Mouse (Mus musculus): ENCODE results near the gene Akna. TPM values are rescaled to one million over a fixed set of nuclear protein-coding genes. Genes with fewer than 3 reads are reported as not detected.
"Not testable (repeated sequence)": the region's sequence is repeated elsewhere in the genome, so short reads cannot be mapped to it uniquely, and the experiment has no call there.

Akna gene
- total RNA-seq, 4 experiments from 2014 or later = 4.4 to 9.9 (median 7.0) TPM

DNA sequence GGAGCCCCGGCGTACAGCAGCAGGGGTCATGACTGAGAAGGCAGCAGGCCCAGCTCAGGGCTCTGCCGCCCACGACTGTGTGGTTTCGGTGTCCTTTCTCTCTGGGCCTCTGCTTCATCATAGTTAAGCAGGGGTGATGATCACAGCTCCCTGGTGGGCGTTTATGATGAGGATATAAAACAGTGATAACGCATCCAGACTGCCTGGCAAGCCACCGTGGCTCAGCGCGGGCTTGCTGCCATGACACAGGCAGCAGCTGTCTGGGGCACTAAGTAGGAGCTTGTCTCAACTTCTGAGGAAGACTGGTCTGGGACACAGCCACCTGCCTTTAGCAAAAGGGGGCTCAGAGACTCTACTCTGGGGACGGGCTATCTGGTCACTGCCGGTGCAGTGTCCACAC, 19.7 kb downstream of the Akna start:
- DNase-seq = no peak

DNA sequence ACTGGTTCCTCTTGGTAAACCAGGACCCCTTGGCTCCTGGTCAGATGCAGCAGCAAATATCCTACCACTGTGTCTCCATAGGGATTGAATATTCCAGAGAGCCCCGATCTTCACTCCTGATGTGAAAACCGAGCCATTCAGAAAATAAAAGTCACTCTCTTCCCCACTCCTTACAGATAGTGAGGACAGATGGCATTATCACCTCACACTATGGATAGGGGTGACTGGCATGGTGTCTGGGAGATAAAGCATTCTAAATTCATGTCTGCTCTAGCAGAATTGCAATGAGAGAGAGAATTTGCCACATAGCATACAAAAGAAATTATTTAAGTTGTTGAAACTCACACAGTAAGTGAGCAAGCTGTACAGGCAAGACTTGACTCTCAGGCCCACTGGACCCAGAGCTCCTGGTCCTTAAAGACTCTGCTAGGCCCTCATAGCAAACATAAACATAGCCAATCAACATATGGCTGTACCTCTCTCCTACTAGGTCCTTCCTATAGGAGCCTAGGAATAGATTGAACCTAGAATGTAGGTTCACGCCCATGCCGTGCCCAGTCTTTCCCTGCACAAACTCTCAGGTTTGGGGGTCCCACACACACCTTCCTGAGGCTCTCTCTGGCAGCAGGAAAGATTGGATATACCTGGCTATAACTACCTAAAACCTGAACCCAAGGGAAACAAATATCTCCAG, 20.3 kb downstream of the Akna start:
- DNase-seq = no peak

DNA sequence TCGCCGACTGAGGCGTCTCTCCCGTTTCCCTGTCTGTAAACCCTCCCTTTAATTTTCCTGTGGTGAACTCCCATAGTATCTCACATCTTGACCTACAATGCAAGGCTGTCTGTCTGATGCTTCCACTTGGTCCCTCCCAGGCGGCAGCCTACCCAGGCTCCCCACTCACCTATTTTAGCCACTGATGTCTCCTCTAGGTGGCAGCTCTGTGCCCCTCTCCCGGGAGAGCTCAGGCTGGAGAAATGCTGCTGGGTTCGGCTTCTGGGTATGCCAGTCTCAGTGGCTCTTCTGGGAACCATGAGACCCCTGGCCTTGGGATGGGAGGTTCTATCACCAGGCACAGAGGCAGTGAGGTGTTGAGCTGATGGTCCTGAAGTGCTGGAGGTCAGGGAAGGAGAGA, 25.7 kb downstream of the Akna start:
- DNase-seq = no peak

DNA sequence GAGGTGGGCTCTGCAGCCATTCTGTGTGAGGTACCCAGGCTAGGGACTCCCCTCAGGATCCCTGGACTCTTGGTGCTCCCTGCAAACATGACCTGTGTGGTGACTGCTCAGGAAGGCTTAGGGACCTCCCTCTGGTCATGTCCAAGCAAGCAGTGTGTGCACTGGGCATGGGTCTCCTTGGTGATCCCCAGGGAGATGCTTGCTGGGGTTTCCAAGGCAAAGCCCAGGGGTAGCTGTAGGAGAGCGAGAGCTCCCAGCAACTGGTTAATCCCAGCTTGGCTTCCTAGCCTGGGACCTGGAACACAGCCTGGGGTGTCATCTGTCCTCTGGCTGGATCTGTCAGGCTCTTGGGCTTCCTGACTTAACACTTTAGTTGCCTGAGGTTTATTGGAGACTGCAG, 27.8 kb downstream of the Akna start:
- DNase-seq = no peak

DNA sequence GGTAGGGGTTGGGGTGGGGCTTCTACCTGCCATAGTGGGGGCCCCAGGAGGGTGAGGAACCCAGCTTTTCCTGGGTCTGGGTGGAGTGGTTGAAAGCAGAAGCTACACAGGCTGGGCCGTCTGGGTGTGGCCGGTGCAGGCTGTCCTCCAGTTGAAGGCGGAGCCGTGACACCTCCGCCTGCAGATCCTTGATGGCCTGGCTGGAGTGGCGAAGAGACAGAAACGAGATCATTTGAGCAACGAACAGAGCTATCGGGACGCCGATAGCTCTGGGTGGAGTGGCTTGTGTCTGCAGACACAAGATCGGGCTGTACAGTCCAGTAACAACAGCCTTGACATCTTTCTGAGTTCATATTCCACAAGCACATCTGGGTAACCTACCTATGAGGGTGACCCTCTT, 28.8 kb downstream of the Akna start:
- no peak for DNase-seq

DNA sequence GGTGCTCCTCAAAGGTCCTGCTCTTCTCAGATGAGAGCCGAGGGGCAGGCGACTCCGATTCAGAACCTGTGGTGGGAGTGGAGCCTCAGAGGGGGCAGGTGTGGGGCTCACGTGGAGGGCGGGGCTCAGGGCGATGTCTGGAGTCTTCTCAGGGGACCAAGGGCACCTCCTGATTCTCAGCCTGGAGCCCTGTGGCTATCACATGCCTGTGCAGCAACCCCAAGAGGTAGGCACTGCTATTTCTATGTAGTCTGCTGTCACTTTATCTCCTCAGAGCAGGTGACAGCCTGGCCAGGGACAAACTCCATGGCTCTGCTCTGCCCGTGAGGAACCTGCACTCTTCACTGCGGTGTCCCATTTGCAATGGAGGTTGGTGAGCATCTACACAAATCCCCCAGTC, 29.8 kb downstream of the Akna start:
- DNase-seq = no peak

DNA sequence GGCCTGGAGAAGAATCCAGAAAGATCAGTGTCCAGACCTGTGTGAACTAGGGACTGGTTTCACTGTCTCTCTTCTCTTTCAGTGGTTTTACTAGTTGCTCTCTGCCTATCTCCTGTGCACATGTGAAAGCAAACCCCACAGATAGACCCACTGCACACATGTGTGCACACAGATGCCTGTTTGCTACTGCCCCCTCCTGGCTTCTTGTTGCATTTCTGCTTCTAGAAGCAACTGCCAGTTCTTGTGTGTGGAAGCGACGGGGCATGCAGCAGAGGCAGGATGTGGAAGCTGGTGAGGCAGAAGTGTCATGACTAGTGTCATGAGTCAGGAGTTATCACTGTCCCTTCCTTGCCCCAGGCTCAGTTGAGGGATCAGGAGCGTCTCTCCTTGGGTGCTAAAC, 31.3 kb downstream of the Akna start:
- DNase-seq = no peak

DNA sequence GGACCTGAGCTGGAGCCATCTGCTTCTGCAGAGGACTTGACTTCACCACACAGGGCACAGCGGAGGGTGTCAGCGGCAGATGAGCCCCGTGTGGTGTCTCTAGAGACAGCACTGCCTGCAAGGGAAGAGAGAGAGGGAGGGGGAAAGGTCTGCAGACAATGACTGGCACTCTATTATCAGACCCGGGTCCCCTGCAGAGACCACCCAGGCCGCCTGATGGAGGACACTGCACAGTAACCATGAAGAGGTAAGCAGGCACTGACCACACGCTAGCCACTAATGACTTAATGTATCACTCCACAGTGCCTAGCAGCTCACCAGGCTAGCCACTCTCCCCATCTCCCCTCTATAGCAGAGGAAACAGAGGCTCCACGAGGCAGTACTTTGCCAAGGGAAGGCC, 32.3 kb downstream of the Akna start:
- no peak for DNase-seq

DNA sequence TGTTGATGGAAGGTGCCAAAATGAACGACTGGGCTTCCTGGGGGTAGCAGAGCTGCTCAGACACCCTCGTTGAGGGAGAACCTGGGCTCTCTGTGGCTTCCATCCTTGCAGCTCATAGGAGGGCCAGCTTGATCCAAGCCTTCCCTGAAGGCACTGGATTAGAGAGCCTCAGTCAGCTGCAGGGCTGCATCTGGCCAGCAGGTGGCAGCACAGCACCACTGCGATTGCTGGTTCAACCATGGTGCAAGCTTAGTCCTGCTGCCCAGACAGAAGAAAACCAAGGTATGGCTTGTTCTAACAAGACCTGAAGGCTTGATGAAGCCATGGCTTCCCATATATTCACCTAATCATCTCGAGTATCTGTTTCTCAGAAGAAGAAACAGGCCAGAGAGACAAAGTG, 34.6 kb downstream of the Akna start:
- peak; percentile 73 for DNase-seq

DNA sequence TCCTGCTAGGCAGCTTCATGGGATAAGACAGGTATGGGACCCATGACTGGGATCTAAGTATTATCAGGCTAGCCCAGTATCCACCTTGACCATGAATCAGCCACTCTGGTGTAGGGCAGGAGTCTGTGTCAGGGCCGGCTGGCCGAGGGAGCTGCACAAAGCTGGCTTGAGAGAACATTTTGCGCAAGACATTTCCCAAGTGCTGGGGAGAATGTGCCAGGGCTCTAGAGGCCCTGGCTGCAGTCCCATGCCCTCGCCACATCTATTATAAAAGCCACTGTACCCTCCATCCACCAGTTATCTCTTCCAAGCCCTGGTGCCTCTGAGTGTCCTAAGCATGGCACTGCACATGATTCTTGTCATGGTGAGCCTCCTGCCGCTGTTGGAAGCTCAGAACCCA, 41.0 kb downstream of the Akna start, which contains the start of gene Orm2:
Orm2 (plus strand) TSS at position 300 of the 400 bp plus-strand sequence.
- DNase-seq = peak; percentile 54

DNA sequence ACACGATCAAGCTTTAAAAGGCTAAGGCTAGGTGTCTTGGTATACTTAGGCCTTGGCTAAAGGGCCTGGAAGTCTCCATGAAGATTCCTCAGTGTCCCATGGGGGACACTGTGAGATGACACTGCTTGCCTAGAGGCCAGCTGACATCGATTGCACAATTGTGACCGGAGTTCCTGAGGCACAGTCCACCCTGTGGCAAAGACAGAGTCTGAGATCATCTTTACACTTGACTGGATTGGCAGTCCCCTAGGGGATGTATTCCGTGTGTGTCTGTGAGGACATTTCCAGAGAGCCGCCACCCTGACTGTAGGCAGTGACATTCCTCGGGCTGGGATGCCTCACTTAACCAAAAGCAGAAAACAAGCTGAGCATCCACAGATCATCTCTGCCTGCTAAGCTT, 43.3 kb downstream of the Akna start:
- no peak for DNase-seq

DNA sequence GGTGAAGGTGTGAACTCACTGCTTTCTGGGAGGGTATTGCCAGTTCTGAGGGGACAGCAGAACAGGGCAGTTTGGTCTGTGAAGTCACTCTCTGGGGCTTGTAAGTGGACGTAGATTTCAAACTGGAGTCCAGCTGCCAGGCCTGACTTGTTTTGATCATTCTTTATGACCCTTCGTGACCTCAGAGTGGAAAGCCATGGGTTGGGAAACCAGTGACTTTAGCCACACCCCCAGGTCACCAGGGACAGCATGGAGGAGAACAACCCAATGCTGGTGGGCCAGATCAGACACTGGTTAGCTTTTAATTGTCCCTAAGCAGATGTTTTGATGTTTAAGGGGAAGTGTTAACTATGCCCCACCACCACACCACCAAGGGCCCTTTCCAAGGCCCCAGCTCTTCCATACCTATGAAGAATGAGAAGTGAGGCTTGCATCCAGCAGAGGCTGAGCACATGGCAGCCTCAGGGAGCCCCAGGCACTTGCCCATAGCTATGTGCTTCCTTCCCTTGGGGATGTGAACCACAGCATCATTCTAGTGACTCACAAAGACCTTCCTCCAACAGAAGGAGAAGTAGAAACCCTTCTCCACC, 46.1 kb downstream of the Akna start:
- DNase-seq = peak; percentile 26

DNA sequence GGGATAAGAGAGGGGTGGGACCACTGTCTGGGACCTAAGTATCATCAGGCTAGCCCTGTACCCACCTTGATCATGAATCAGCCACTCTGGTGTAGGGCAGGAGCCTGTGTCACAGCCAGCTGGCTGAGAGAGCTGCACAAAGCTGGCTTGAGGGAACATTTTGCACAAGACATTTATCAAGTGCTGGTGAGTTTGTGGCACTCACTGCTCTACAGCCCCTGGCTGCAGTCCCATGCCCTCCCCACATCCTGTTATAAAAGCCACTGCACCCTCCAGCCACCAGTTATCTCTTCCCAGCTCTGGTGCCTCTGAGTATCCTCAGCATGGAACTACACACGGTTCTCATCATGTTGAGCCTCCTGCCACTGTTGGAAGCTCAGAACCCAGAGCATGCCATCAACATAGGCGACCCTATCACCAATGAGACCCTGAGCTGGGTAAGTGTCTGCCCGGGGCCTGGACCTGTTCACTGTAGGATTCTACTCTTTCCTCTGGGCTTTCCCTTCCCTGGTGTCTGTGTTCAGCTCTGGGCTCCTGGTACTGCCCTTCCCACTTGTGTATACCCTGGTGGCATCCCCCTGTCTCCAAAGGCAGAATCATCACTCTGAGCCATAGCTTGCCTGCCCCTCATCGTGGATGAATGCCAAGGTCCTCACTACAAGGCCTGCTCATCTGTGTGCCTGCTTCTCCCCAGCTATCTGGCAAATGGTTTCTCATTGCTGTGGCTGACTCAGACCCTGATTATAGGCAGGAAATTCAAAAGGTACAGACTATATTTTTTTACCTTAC, 47.1 kb downstream of the Akna start, which contains the start of gene Orm3:
Orm3 (plus strand) TSS at position 286 of the 789 bp plus-strand sequence.
- DNase-seq = peak; percentile 51

DNA sequence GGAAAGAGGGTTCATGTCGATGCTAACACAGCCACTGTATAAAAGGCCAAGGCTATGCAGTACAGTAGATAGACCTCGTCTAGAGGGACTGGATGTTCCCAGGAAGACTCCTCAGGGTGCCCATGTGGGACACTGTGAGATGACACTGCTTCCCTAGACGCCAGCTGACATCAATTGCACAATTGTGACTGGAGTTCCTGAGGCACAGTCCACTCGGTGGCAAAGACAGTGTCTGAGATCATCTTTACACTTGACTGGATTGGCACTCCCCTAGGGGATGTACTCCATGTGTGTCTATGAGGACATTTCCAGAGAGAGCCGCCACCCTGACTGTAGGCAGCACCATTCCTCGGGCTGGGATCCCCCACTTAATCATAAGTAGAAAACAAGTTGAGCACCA, 54.6 kb downstream of the Akna start:
- DNase-seq = no peak

DNA sequence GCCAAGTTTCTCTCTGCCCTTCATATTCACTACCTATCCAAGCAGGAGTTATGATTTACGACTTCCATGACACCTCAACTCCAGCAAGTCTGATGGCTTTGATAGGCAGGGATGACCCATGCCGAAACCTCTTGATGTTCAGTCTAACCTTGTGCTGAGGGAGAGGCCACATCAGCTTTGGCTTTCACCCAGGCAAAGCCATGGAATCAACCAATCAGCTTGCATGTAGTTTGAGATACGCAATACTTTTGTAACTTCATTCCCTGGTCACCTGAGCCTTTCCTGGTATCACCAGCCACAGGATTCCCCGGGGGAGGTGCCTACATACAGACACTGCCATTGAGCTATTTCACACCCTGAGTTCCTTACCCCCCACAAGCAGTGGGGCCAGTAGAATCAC, 56.5 kb downstream of the Akna start:
- DNase-seq = no peak

DNA sequence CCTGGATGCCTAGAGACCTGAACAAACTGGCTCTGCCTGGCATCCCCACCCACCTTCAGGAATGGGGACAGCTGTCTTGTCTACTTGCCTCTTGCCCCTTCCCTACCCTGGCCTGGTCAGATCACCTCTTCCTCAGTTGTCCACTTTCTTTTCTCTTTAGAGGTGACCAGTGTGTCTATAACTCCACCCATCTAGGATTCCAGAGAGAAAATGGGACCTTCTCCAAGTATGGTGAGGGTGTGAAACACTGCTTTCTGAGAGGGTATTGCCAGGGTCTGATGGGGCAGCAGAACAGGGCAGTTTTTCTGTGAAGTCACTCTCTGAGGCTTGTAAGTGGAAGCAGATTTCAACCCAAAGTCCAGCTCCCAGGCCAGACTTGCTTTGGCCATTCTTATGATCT, 57.9 kb downstream of the Akna start:
- DNase-seq = no peak

DNA sequence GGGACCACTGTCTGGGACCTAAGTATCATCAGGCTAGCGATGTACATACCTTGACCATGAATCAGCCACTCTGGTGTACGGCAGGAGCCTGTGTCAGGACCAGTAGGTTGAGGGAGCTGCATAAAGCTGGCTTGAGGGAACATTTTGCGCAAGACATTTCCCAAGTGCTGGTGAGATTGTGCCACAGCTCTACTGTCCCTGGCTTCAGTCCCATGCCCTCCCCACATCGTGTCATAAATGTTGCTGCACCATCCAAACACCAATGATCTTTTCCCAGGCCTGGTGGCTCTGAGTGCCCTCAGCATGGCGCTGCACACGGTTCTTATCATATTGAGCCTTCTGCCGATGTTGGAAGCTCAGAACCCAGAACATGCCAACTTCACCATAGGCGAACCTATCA, 58.9 kb downstream of the Akna start, which contains the start of gene Orm1:
Orm1 (plus strand) TSS at position 266 of the 400 bp plus-strand sequence.
- DNase-seq = peak; percentile 58

DNA sequence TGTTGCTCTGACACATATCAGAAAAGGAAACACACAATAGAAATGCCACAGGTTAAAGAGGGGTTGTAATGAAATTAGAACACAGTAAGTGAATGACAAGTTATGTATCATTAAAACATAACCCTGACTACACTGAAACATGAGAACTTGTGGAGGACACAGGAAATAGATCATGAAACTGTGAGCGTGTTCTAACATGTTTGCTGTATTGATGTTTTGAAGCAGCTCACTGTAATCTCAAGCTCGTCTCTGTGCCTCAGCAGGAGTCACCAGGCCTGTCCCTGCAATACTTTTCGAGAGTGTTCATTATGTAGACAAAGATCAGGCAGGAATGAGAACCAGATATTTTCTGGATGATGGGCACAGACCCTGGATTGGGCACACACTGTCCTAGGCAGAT, 59.5 kb downstream of the Akna start:
- no peak for DNase-seq

DNA sequence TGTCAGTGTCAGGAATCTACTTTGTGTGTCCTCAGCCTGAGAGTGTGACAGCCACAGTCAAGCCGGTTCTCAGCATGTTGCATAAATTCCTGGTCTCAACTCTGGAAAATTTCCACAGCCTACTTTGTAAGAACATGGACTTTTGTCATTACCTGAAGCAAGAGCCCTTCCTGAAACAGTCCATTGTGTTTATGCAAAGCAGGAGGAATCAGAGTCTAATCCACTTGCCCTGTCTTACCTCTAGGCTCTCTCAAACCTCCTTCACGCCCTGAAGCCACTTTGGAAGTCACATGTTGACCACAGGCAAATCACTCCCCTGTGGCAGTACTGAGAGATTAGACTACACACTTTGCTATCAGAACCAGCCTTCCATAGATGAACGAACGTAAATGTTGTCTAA, 60.7 kb downstream of the Akna start:
- DNase-seq = no peak

DNA sequence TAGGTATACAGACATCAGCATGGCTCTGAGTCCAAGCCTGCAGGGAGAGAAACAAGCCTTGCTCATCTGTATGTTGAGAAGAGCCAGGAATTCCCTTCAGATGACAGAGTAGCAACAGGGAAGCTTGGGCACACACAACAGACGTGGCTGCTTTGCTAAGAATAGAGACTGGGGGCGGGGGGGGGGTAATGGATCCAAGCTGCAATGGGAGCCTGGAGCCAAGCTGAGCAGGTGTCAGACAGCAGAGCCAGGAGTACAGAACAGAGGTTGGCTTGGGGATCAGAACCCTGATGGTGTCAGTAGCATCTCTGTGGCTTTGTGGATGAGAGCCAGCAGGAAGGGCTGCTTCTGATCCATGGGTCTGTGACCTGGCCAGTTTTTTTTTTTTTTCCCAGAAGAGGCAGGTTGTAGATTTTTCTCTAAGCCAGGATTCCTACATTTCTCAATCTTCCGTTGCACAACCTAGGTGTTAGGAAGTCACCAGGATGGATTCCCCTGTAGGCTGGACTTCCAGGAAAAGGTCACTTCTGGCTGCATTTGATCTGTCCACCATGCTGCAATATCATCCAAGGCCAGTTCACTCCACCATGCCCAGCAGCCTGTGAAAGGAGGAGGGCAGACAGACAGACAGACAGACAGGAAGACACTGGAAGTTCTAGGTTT, 64.6 kb downstream of the Akna start:
- DNase-seq = no peak

DNA sequence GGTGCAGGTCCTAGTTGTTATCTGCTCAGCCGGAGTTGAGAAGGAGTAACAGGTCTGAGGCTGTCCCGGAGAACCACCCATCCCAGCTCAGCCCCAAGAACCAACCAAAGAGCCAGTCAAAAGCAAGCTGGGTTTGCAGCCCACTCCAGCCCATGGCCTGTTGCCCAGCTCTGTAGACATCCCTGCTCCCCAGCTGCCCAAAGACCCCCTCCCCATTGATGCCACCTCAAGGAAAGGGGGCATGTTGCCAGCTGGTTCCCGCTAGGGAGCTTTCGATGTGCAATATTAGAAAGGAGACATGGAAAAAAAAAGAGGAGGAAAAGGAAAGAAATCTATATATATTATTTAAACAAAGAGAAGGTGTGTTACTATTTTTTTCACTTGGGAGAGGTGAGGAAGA, 69.8 kb downstream of the Akna start:
- DNase-seq = no peak

DNA sequence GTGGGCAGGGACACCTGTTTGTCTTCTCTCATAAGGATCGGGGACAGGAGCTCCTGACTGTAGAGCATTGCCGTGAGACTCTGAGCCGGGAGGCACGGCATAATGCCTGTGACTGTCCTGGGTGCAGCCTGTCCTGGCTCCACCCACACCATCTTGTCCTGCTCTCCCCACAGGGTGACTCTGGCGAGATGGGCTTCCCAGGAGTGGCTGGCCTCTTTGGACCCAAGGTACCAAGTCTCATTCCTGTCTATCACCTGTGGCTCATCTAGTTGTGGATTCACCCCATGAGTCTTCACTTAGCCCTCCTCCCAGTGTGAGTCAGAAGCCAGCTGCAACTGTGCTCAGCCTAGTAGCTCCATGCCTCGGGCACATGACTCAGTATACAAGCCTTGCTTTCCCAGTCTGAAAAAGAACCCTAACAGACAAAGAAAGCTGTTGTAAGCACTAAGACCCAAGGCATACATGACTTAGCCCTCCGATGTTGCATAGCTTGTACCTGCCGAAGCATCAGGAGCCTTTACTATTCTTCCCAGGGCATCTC, 79.8 kb downstream of the Akna start:
- DNase-seq = no peak

DNA sequence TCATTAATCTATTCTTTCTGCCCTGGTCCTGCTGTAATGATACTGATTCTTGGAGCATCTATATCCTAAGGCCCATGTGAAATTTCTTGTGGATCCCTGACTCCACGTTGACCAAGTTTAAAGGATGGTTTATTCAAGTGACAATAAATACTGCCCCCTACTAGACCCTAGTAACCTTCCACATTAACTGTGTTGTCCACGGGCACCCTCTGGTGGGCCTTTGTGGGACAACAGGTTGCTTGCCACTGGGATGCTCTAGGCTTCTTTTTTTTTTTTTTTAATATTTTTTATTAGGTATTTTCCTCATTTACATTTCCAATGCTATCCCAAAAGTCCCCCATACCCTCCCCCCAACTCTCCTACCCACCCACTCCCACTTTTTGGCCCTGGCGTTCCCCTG, 83.6 kb downstream of the Akna start:
- not testable (repeated sequence) for DNase-seq
